Mouse (Mus musculus) telencephalon, adult 2 months (tissue): ENCODE results near the gene Pxmp4.

Experiments
- DNase-seq: peaks from one replicate; pipeline ENCODE4 v3.0.0-alpha.2; 2011; ENCODE audit warnings: low read depth, low spot score

Pxmp4 gene

DNA sequence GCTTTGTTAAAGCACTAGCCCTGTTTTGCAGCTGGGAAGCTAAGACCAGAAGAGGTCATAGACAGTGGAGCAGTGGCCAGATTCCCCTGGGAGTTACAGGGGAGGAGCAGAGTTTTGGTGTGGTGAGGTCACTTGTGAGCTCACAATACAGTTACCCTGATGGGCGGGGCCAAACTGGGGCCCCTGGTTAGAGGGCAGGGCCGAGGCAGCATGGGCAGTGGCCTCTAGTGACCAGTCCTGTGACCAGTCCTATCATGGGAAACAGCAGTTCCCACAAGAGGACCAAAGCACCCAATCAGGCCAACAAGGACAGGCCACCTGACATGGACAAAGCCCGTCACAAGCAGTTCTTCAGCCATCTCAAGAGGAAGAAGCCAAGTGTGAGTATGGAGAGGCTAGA lies 54.8 kb downstream of the Pxmp4 start:
- no peak for DNase-seq

- DNase-seq, result no peak
Observed at GRCm38 (mm10) chr2:154546711-154547110, 56.8 kb downstream of the Pxmp4 start, which contains the start of gene 1700003F12Rik. Gene 1700003F12Rik, plus strand, starts transcription at chr2:154547085.

DNA sequence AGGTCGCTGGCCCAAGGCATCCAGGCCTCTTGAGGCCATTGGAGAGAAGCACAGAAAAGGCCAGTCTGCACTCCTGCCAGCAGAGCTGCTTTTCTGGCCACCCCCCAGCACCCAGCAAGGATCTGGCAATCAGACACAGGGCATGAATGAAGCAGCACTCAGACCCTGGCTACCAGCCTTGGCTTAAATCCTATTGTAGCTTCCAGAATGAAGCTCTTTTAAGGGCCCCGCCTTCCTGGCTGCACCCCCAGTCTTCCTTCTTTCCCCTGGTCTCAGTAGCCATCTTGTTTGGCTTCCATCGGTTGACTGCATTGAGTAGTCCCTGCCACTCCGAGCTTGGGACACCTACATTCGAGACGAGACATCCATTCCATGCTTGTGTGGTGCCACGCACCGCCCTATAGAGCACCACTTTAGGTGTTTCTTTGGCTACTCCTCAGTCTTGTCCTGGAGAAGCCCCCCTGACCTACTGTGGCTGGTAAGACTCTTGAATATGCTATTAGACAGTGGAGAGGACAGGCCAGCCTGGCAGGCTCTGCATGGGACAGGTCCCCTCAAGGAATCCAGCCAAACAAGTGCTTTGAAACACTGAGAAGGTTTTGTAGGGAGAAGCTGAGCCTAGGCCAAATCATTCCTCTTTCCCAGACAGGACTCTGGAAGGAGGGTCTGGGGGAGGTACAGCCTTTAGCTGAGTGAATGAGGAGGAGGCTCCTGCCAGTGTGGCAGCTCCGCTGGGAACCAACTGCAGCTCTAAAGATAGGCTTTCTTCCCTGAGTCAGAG lies 59.8 kb downstream of the Pxmp4 start:
- no peak for DNase-seq

- no peak for DNase-seq
Observed at GRCm38 (mm10) chr2:154541630-154542029, 61.9 kb downstream of the Pxmp4 start.

DNA sequence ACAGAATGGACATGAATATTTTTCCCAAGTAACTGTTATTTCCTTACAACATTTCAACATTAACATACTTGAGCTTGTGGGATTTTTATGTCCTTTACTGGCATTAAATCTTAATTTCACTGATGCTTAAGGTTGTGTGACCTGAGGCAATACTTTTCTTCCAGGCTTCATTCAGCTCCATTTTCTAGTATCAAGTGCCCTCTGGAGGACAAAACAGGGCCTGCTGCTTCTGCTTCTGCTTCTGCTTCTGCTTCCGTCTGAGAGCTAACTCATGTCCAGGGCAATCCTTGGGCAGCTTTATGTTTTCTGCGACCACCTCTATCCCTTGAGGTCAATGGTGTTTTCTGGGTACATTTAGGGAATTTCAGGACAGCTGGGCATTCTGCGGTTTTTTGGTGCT lies 63.8 kb downstream of the Pxmp4 start:
- DNase-seq, result no peak

DNA sequence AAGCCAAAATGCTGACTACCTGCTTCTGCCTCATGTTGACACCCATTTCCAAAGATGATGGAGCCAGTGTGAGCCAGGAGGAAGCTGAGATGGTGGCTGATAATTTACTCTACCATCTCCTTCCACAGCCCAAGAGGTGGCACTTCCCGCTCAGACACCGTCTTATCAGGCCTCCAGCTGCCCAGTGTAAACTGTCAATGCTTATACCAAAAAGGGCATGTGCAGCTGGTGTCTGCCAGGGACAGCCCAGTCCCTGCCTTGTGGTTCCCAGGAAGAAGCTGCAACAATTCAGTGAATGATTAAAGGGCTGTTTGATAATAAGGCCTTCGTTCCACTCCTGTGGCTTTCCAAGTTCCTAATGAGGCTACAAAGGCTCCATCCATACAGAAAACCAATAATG lies 64.8 kb downstream of the Pxmp4 start:
- no peak for DNase-seq

- DNase-seq, result peak; percentile 84
Observed at GRCm38 (mm10) chr2:154538310-154538709, 65.2 kb downstream of the Pxmp4 start.
